Mouse (Mus musculus): ENCODE measurements at regions not wholly inside any gene's neighbourhood (a gene's known extent, or its start where the extent isn't known, plus 50 kb on each side); places are given as distances from the start of the nearest gene placed in this dataset.

DNA sequence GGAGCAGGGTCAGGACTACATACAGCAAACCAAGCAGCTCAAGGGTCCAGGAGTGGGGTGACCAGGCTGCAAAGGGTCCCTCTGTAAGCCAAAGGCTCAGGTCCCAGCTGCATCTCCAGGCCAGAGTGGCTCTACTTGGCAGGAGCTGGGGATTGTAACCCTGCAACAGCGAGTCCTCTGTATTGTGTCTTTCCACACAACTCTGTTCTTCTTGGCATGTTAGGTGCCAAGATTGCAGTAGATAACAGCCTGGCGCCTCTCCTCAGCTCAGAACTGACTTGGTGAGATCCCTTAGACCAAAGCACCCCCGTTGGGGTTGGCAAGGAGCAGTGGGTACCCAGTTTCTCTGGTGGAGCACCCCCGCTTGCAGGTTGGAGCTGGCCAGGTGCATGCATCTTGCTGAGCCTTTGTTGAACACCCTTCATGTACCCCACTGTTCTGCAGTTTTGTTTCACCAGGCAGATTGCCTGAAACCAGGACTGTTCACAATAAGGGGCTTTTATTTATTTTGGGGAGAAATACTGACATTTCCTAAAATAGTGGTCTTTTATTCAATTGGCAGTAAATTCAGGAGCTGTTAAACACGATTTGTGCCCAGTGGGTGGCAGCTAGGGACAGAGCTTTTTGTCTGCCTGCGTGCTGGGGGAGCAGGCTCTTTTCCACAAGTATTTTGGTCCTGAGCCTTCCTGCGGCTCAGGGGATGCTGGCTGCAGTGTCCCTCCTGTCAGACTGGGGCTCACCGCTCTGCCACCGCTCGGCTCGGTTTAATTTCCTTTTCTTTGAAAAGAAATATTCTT, 385.3 kb upstream of the Kcnab2 start:
- Histone ChIP-seq H3K4me3 (replicated peaks; ENCODE audit: low read length) (no peak overlapping the region), H3K27me3 (ENCODE audit: control insufficient read depth, insufficient read depth, low read length) (no peaks in the 10 kb centered on the region), H3K4me2 (replicated peaks; ENCODE audit: low read depth, low read length, severe bottlenecking) (no peak overlapping the region), H3K4me1 (ENCODE audit: control insufficient read depth, insufficient read depth, low read length) (no peaks in the 10 kb centered on the region), H3K9ac (ENCODE audit: low read depth, low read length, severe bottlenecking) (no peak overlapping the region), H3K36me3 (ENCODE audit: control insufficient read depth, insufficient read depth, low read length) (no peaks in the 10 kb centered on the region), H3K27ac (replicated peaks; ENCODE audit: low read depth, low read length) (no peak overlapping the region), H3K9me3 (ENCODE audit: control insufficient read depth, low read length) (no peaks in the 10 kb centered on the region)
- WGBS = 67% methylated on average over 11 of the region's 11 CpGs
- no peak for DNase-seq (ENCODE audit: low spot score)
- TF ChIP-seq POLR2A (IDR thresholded peaks at IDR 0.05; ENCODE audit: borderline replicate concordance, extremely low read depth, insufficient read depth, insufficient read length) = no peak
- no peak for ATAC-seq (ENCODE audit: low FRiP score, low read depth)

DNA sequence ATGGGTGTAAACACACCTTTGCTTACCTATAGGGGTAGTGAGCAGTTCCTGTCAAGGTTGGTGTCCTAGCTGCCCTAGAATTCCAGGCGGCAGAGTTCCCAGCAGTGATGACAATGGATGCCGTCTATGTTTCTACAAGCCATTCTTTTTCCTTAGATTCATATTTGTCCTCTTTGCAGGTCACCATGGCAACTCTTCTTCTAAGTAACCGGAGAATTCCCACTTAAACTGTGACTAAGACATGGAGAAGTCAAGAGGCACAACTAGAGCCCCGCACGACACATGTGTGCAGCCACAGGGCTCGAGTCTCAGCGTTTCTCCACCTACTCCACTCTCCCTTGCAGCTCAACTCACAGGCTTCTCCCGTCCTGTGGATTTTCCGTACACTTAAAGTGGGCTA, 381.5 kb upstream of the Kcnab2 start:
- no peak for ATAC-seq (ENCODE audit: low FRiP score, low read depth)
- DNase-seq (ENCODE audit: low spot score) = no peak

DNA sequence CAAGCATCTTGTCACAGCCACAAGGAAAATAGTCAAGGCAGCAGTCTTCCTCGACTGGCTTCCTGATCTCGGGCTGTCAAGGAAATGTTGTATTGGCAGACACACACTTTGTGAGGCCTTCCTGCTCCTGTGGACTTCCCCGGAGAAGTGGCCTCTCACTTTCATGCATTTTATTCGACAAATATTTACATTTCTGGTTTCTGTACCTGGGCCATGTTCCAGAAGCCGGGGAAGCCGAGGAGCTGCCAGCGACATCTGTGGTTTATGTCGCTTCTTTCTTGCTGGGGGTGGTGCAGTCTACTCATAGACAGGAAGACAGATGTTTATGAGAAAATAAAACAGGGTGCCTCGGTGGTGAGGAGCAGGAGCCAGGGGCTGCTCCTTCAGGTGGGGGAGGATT, 372.5 kb upstream of the Kcnab2 start:
- no peak for ATAC-seq (ENCODE audit: low FRiP score, low read depth)
- no peak overlapping the region for H3K4me3 ChIP-seq (replicated peaks; ENCODE audit: low read length)
- H3K27me3 ChIP-seq (ENCODE audit: control insufficient read depth, insufficient read depth, low read length) = no peaks in the 10 kb centered on the region
- no peaks in the 10 kb centered on the region for H3K9me3 ChIP-seq (ENCODE audit: control insufficient read depth, low read length)
- H3K4me1 ChIP-seq (ENCODE audit: control insufficient read depth, insufficient read depth, low read length) = no peaks in the 10 kb centered on the region
- 43% methylated on average over 9 of the region's 9 CpGs for WGBS
- DNase-seq (ENCODE audit: low spot score) = no peak
- no peak overlapping the region for H3K9ac ChIP-seq (ENCODE audit: low read depth, low read length, severe bottlenecking)
- H3K27ac ChIP-seq (replicated peaks; ENCODE audit: low read depth, low read length) = no peak overlapping the region
- no peak for TF ChIP-seq POLR2A (IDR thresholded peaks at IDR 0.05; ENCODE audit: borderline replicate concordance, extremely low read depth, insufficient read depth, insufficient read length)
- no peak overlapping the region for H3K4me2 ChIP-seq (replicated peaks; ENCODE audit: low read depth, low read length, severe bottlenecking)
- no peaks in the 10 kb centered on the region for H3K36me3 ChIP-seq (ENCODE audit: control insufficient read depth, insufficient read depth, low read length)

More for the DNA sequence above, 381.5 kb upstream of the Kcnab2 start:
- no peaks in the 10 kb centered on the region for H3K36me3 ChIP-seq (ENCODE audit: control insufficient read depth, insufficient read depth, low read length)
- no peak overlapping the region for H3K4me2 ChIP-seq (replicated peaks; ENCODE audit: low read depth, low read length, severe bottlenecking)
- H3K27ac ChIP-seq (replicated peaks; ENCODE audit: low read depth, low read length) = no peak overlapping the region
- no peak overlapping the region for H3K4me3 ChIP-seq (replicated peaks; ENCODE audit: low read length)
- no peaks in the 10 kb centered on the region for H3K27me3 ChIP-seq (ENCODE audit: control insufficient read depth, insufficient read depth, low read length)
- H3K9me3 ChIP-seq (ENCODE audit: control insufficient read depth, low read length) = no peaks in the 10 kb centered on the region
- 78% methylated on average over 9 of the region's 9 CpGs for WGBS
- H3K9ac ChIP-seq (ENCODE audit: low read depth, low read length, severe bottlenecking) = no peak overlapping the region
- TF ChIP-seq POLR2A (IDR thresholded peaks at IDR 0.05; ENCODE audit: borderline replicate concordance, extremely low read depth, insufficient read depth, insufficient read length) = no peak
- H3K4me1 ChIP-seq (ENCODE audit: control insufficient read depth, insufficient read depth, low read length) = no peaks in the 10 kb centered on the region

DNA sequence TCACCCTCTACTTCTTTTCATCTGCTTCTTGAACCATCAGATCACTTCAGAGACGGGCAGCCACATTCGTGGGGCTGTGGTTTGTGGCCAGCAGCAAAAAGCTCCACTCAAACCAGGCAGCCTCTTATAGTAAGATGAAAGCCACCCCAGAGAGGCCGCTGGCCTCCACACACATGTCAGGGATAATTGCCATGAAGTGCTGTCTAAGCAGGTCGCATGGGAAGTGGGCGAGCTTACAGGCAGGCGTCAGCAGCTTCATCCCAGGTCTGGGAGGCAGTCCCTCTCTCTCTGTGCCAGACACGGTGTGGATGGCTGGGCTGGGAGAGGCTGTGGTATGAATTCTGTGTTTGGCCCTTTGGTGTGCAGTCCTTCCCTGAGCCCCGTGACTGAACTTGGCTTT, 358.4 kb upstream of the Kcnab2 start:
- TF ChIP-seq POLR2A (IDR thresholded peaks at IDR 0.05; ENCODE audit: borderline replicate concordance, extremely low read depth, insufficient read depth, insufficient read length) = no peak
- no peak overlapping the region for H3K27ac ChIP-seq (replicated peaks; ENCODE audit: low read depth, low read length)
- no peak overlapping the region for H3K9ac ChIP-seq (ENCODE audit: low read depth, low read length, severe bottlenecking)
- H3K36me3 ChIP-seq (ENCODE audit: control insufficient read depth, insufficient read depth, low read length) = no peaks in the 10 kb centered on the region
- WGBS = 40% methylated on average over 8 of the region's 8 CpGs
- H3K9me3 ChIP-seq (ENCODE audit: control insufficient read depth, low read length) = no peaks in the 10 kb centered on the region
- 0 out of 2 replicates have a peak, but pooled peaks cover 2% of the 10 kb centered on the region for H3K4me1 ChIP-seq (ENCODE audit: control insufficient read depth, insufficient read depth, low read length)
- no peak for ATAC-seq (ENCODE audit: low FRiP score, low read depth)
- H3K4me3 ChIP-seq (replicated peaks; ENCODE audit: low read length) = no peak overlapping the region
- no peak overlapping the region for H3K4me2 ChIP-seq (replicated peaks; ENCODE audit: low read depth, low read length, severe bottlenecking)
- DNase-seq (ENCODE audit: low spot score) = no peak
- no peaks in the 10 kb centered on the region for H3K27me3 ChIP-seq (ENCODE audit: control insufficient read depth, insufficient read depth, low read length)

DNA sequence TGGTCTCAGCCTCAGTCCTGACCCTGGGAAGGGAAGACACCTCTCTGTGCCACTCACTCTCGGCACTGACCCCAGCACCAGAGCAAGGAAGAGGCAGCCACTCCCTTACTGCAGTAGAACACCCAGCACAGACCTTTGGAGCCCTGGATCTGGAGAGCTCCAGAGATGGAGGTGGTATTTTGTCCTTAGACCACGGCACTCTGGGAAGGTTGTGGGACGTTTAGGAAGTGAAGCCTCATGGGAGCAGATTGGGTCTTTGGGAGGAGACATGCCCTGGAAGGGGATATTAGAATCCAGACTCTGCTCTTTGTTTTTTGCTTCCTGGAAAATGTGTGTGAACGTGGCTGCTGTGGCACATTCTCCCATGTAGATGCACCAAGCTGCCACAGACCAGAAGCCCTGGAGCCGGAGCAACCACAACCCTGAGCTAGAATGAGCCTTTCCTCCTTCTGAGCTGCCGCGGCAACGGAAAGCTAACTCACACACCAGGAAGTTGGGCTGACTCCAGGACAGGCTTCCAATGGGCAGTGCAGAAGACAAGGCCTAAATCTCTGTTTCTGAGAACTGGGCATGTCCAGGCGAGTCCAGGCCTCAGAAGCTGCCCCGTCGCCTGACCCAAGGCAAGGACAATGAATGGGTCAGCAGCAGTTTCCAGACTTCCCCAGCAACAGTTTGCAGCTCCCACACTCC, 356.9 kb upstream of the Kcnab2 start:
- no peaks in the 10 kb centered on the region for H3K27me3 ChIP-seq (ENCODE audit: control insufficient read depth, insufficient read depth, low read length)
- no peaks in the 10 kb centered on the region for H3K36me3 ChIP-seq (ENCODE audit: control insufficient read depth, insufficient read depth, low read length)
- TF ChIP-seq POLR2A (IDR thresholded peaks at IDR 0.05; ENCODE audit: borderline replicate concordance, extremely low read depth, insufficient read depth, insufficient read length) = no peak
- no peak overlapping the region for H3K4me2 ChIP-seq (replicated peaks; ENCODE audit: low read depth, low read length, severe bottlenecking)
- no peak overlapping the region for H3K4me3 ChIP-seq (replicated peaks; ENCODE audit: low read length)
- no peaks in the 10 kb centered on the region for H3K9me3 ChIP-seq (ENCODE audit: control insufficient read depth, low read length)
- H3K9ac ChIP-seq (ENCODE audit: low read depth, low read length, severe bottlenecking) = no peak overlapping the region
- DNase-seq (ENCODE audit: low spot score) (no peak), ATAC-seq (ENCODE audit: low FRiP score, low read depth) (no peak)
- WGBS = 67% methylated on average over 11 of the region's 11 CpGs
- H3K27ac ChIP-seq (replicated peaks; ENCODE audit: low read depth, low read length) = no peak overlapping the region
- 0 out of 2 replicates have a peak, but pooled peaks cover 2% of the 10 kb centered on the region for H3K4me1 ChIP-seq (ENCODE audit: control insufficient read depth, insufficient read depth, low read length)
